Mouse (Mus musculus) gastrocnemius, postnatal 14 days (tissue): Measurements from ENCODE around the gene Nsd1. TPM values are rescaled to one million over a fixed set of nuclear protein-coding genes. Genes with fewer than 3 reads are reported as not detected.
"Not testable (repeated sequence)": the region's sequence is repeated elsewhere in the genome, so short reads cannot be mapped to it uniquely, and the experiment has no call there.

Experiments
- DNase-seq: peaks from one replicate; pipeline ENCODE4 v3.0.0; 2021; ENCODE audit warnings: mixed read lengths
- intact Hi-C: fragments of 180-260 bp; cut with DNase I; formaldehyde crosslinking; loops from one replicate; pipeline ENCODE4 v1.15.1; 2025; ENCODE audit warnings: low total_unique reads
- total RNA-seq, 2 experiments: library from RNA; stranded (reverse); gene quantifications; 2 replicates each; pipeline ENCODE4 v1.2.3; 2021

Nsd1 gene
- total RNA-seq, 2 experiments from 2014 or later = 55.6 to 59.2 TPM

- DNase-seq, intact Hi-C loops: not testable (repeated sequence)
Measured at GRCm38 (mm10) chr13:55187062-55187461, 22.5 kb upstream of the Nsd1 start.

- DNase-seq = peak; percentile 19
- intact Hi-C loops = no loop called here
Measured at GRCm38 (mm10) chr13:55189531-55190107, 20.0 kb upstream of the Nsd1 start.

- DNase-seq = peak; percentile 97
- intact Hi-C loops = no loop called here
Measured at GRCm38 (mm10) chr13:55190121-55190868, 19.3 kb upstream of the Nsd1 start.

- no peak for DNase-seq
- intact Hi-C loops = no loop called here
Measured at GRCm38 (mm10) chr13:55191535-55191934, 18.0 kb upstream of the Nsd1 start.

GRCm38 (mm10) chr13:55202758-55203157, 6.8 kb upstream of the Nsd1 start:
- intact Hi-C loops, DNase-seq: not testable (repeated sequence)

- DNase-seq = no peak
- intact Hi-C loops = no loop called here
Measured at GRCm38 (mm10) chr13:55203740-55204139, 5.8 kb upstream of the Nsd1 start.

GRCm38 (mm10) chr13:55204667-55205389, 4.8 kb upstream of the Nsd1 start:
- no peak for DNase-seq
- intact Hi-C loops = no loop called here

- no peak for DNase-seq
- intact Hi-C loops = no loop called here
Measured at GRCm38 (mm10) chr13:55205448-55206205, 4.0 kb upstream of the Nsd1 start.

GRCm38 (mm10) chr13:55208837-55209648, 539 bp upstream of the Nsd1 start:
- intact Hi-C loops = no loop called here
- peak; percentile 20 for DNase-seq

GRCm38 (mm10) chr13:55210193-55210970, 800 bp downstream of the Nsd1 start:
- peak; percentile 50 for DNase-seq

GRCm38 (mm10) chr13:55210971-55211220, 1.3 kb downstream of the Nsd1 start:
- no peak for DNase-seq

More at GRCm38 (mm10) chr13:55210193-55210970, 800 bp downstream of the Nsd1 start:
- intact Hi-C loops = no loop called here

GRCm38 (mm10) chr13:55211221-55212010, 1.8 kb downstream of the Nsd1 start:
- intact Hi-C loops = no loop called here

More at GRCm38 (mm10) chr13:55210971-55211220, 1.3 kb downstream of the Nsd1 start:
- intact Hi-C loops = no loop called here

GRCm38 (mm10) chr13:55212011-55212360, 2.4 kb downstream of the Nsd1 start:
- intact Hi-C loops = no loop called here
- DNase-seq = no peak

More at GRCm38 (mm10) chr13:55211221-55212010, 1.8 kb downstream of the Nsd1 start:
- DNase-seq = peak; percentile 89

GRCm38 (mm10) chr13:55212361-55213137, 3.0 kb downstream of the Nsd1 start:
- intact Hi-C loops = no loop called here
- DNase-seq = peak; percentile 58

GRCm38 (mm10) chr13:55213138-55213806, 3.7 kb downstream of the Nsd1 start:
- no peak for DNase-seq
- intact Hi-C loops = no loop called here

GRCm38 (mm10) chr13:55224364-55224763, 14.8 kb downstream of the Nsd1 start:
- intact Hi-C loops = no loop called here
- DNase-seq = no peak
